Mouse (Mus musculus): Measurements from ENCODE around the gene Msh4. TPM values are rescaled to one million over a fixed set of nuclear protein-coding genes. Genes with fewer than 3 reads are reported as not detected.
A peak's percentile ranks its signal among the peaks of the same experiment; 100 is the strongest.

Gene Msh4
- 0.06 and 0.17 TPM in 2 replicates for polyA plus RNA-seq (2016; fragmentation: Nextera tagmentation; extraction: Ambion mirVana)

GRCm38 (mm10) chr3:153906136-153906871, at the start of gene Msh4:
Gene Msh4, minus strand, starts transcription at chr3:153906138.
- 88% methylated on average over 9 of the region's 9 CpGs for WGBS
- H3K9me3 ChIP-seq (replicated peaks) = no peaks in the 10 kb centered on the region
- H3K9ac ChIP-seq = no peak within 1 kb of the TSS
- peaks cover 25% of the 10 kb centered on the region for H3K4me1 ChIP-seq
- H3K4me3 ChIP-seq = no peak within 1 kb of the TSS
- ATAC-seq (ENCODE audit: low FRiP score) = peak; percentile 35; the same call in 1 of the 2 replicates
- H3K27me3 ChIP-seq = no peaks in the 10 kb centered on the region
- no peak within 1 kb of the TSS for H3K27ac ChIP-seq
- H3K4me2 ChIP-seq (replicated peaks) = no peak within 1 kb of the TSS
- peaks cover 73% of the 10 kb centered on the region for H3K36me3 ChIP-seq

- no peak for ATAC-seq (ENCODE audit: low FRiP score)
These were observed 42.2 kb upstream of the Msh4 start for GRCm38 (mm10) chr3:153948176-153948575.

GRCm38 (mm10) chr3:153947271-153947670, 41.3 kb upstream of the Msh4 start:
- Histone ChIP-seq H3K4me2 (replicated peaks) (no peak overlapping the region), H3K9me3 (replicated peaks) (no peaks in the 10 kb centered on the region), H3K9ac (no peak overlapping the region), H3K36me3 (no peaks in the 10 kb centered on the region), H3K27me3 (no peaks in the 10 kb centered on the region), H3K27ac (no peak overlapping the region), H3K4me3 (no peak overlapping the region), H3K4me1 (peaks cover 17% of the 10 kb centered on the region; the same call in 1 of the 2 replicates)
- ATAC-seq (ENCODE audit: low FRiP score) = no peak
- 68% methylated on average over 4 of the region's 4 CpGs for WGBS

More at GRCm38 (mm10) chr3:153948176-153948575, 42.2 kb upstream of the Msh4 start:
- peaks cover 8% of the 10 kb centered on the region; the same call in 1 of the 2 replicates for H3K4me1 ChIP-seq
- H3K4me2 ChIP-seq (replicated peaks) = no peak overlapping the region
- H3K9ac ChIP-seq = no peak overlapping the region
- no peaks in the 10 kb centered on the region for H3K9me3 ChIP-seq (replicated peaks)
- no peaks in the 10 kb centered on the region for H3K36me3 ChIP-seq
- H3K27ac ChIP-seq = no peak overlapping the region
- no peak overlapping the region for H3K4me3 ChIP-seq
- 86% methylated on average over 2 of the region's 2 CpGs for WGBS
- no peaks in the 10 kb centered on the region for H3K27me3 ChIP-seq

GRCm38 (mm10) chr3:153944335-153944990, 38.5 kb upstream of the Msh4 start, which contains the start of gene Acadm:
Gene Acadm, minus strand, starts transcription at chr3:153944632.
- H3K36me3 ChIP-seq = no peaks in the 10 kb centered on the region
- H3K4me1 ChIP-seq = peaks cover 17% of the 10 kb centered on the region; the same call in 1 of the 2 replicates
- peak within 1 kb of the TSS; percentile 64 for H3K4me2 ChIP-seq (replicated peaks)
- H3K27ac ChIP-seq = peak within 1 kb of the TSS; percentile 84
- no peaks in the 10 kb centered on the region for H3K27me3 ChIP-seq
- ATAC-seq (ENCODE audit: low FRiP score) = peak; percentile 98
- WGBS = under 1% methylated on average over 41 of the region's 41 CpGs
- peak within 1 kb of the TSS; percentile 79 for H3K4me3 ChIP-seq
- H3K9ac ChIP-seq = peak within 1 kb of the TSS; percentile 75
- H3K9me3 ChIP-seq (replicated peaks) = no peaks in the 10 kb centered on the region

GRCm38 (mm10) chr3:153943901-153944334, 38.0 kb upstream of the Msh4 start:
- peak overlapping the region; percentile 75 for H3K9ac ChIP-seq
- H3K27me3 ChIP-seq = no peaks in the 10 kb centered on the region
- H3K4me1 ChIP-seq = peaks cover 17% of the 10 kb centered on the region; the same call in 1 of the 2 replicates
- no peaks in the 10 kb centered on the region for H3K36me3 ChIP-seq
- peak overlapping the region; percentile 79 for H3K4me3 ChIP-seq
- peak; percentile 56 for ATAC-seq (ENCODE audit: low FRiP score)
- WGBS = under 1% methylated on average over 19 of the region's 19 CpGs
- no peaks in the 10 kb centered on the region for H3K9me3 ChIP-seq (replicated peaks)
- H3K27ac ChIP-seq = peak overlapping the region; percentile 84
- H3K4me2 ChIP-seq (replicated peaks) = peak overlapping the region; percentile 64

GRCm38 (mm10) chr3:153943003-153943640, 37.2 kb upstream of the Msh4 start:
- 49% methylated on average over 12 of the region's 12 CpGs for WGBS
- Histone ChIP-seq H3K4me3 (peak overlapping the region; percentile 79; the same call in 1 of the 2 replicates), H3K9me3 (replicated peaks) (no peaks in the 10 kb centered on the region), H3K27ac (no peak overlapping the region), H3K9ac (0 out of 2 replicates have a peak overlapping the region, but pooled peaks have one; percentile 9), H3K36me3 (peaks cover 7% of the 10 kb centered on the region; the same call in 1 of the 2 replicates), H3K4me2 (replicated peaks) (peak overlapping the region; percentile 64), H3K4me1 (peaks cover 17% of the 10 kb centered on the region; the same call in 1 of the 2 replicates), H3K27me3 (no peaks in the 10 kb centered on the region)
- ATAC-seq (ENCODE audit: low FRiP score) = no peak

- no peak for ATAC-seq (ENCODE audit: low FRiP score)
- 95% methylated on average over 13 of the region's 13 CpGs for WGBS
These were observed 35.7 kb upstream of the Msh4 start for GRCm38 (mm10) chr3:153941613-153942012.

GRCm38 (mm10) chr3:153940486-153940885, 34.5 kb upstream of the Msh4 start:
- 93% methylated on average over 9 of the region's 9 CpGs for WGBS
- Histone ChIP-seq H3K4me2 (replicated peaks) (no peak overlapping the region), H3K9me3 (replicated peaks) (no peaks in the 10 kb centered on the region), H3K36me3 (peaks cover 25% of the 10 kb centered on the region), H3K27ac (no peak overlapping the region), H3K27me3 (no peaks in the 10 kb centered on the region), H3K9ac (no peak overlapping the region), H3K4me1 (peaks cover 17% of the 10 kb centered on the region; the same call in 1 of the 2 replicates), H3K4me3 (no peak overlapping the region)
- no peak for ATAC-seq (ENCODE audit: low FRiP score)

More at GRCm38 (mm10) chr3:153941613-153942012, 35.7 kb upstream of the Msh4 start:
- peaks cover 17% of the 10 kb centered on the region; the same call in 1 of the 2 replicates for H3K4me1 ChIP-seq
- H3K27me3 ChIP-seq = no peaks in the 10 kb centered on the region
- H3K36me3 ChIP-seq = peaks cover 18% of the 10 kb centered on the region; the same call in 1 of the 2 replicates
- H3K27ac ChIP-seq = no peak overlapping the region
- H3K4me2 ChIP-seq (replicated peaks) = no peak overlapping the region
- H3K9ac ChIP-seq = no peak overlapping the region
- H3K9me3 ChIP-seq (replicated peaks) = no peaks in the 10 kb centered on the region
- H3K4me3 ChIP-seq = no peak overlapping the region

- no peak for ATAC-seq (ENCODE audit: low FRiP score)
- H3K9ac ChIP-seq = no peak overlapping the region
- H3K4me3 ChIP-seq = no peak overlapping the region
These were observed 34.1 kb upstream of the Msh4 start for GRCm38 (mm10) chr3:153940021-153940420.

GRCm38 (mm10) chr3:153937116-153937810, 31.3 kb upstream of the Msh4 start:
- no peaks in the 10 kb centered on the region for H3K9me3 ChIP-seq (replicated peaks)
- no peak overlapping the region for H3K4me3 ChIP-seq
- 95% methylated on average over 17 of the region's 17 CpGs for WGBS
- H3K27ac ChIP-seq = no peak overlapping the region
- H3K4me2 ChIP-seq (replicated peaks) = no peak overlapping the region
- no peak for ATAC-seq (ENCODE audit: low FRiP score)
- no peak overlapping the region for H3K9ac ChIP-seq
- peaks cover under 1% of the 10 kb centered on the region; the same call in 1 of the 2 replicates for H3K4me1 ChIP-seq
- H3K36me3 ChIP-seq = peaks cover 41% of the 10 kb centered on the region
- H3K27me3 ChIP-seq = no peaks in the 10 kb centered on the region

More at GRCm38 (mm10) chr3:153940021-153940420, 34.1 kb upstream of the Msh4 start:
- peaks cover 16% of the 10 kb centered on the region; the same call in 1 of the 2 replicates for H3K4me1 ChIP-seq
- peaks cover 30% of the 10 kb centered on the region for H3K36me3 ChIP-seq
- 76% methylated on average over 8 of the region's 8 CpGs for WGBS
- H3K27ac ChIP-seq = no peak overlapping the region
- no peaks in the 10 kb centered on the region for H3K9me3 ChIP-seq (replicated peaks)
- no peak overlapping the region for H3K4me2 ChIP-seq (replicated peaks)
- no peaks in the 10 kb centered on the region for H3K27me3 ChIP-seq

- Histone ChIP-seq H3K27me3 (no peaks in the 10 kb centered on the region), H3K9me3 (replicated peaks) (no peaks in the 10 kb centered on the region), H3K36me3 (peaks cover 49% of the 10 kb centered on the region), H3K27ac (no peak overlapping the region), H3K9ac (no peak overlapping the region), H3K4me2 (replicated peaks) (no peak overlapping the region), H3K4me1 (no peaks in the 10 kb centered on the region), H3K4me3 (no peak overlapping the region)
- ATAC-seq (ENCODE audit: low FRiP score) = no peak
- WGBS = 91% methylated on average over 9 of the region's 9 CpGs
These were observed 29.9 kb upstream of the Msh4 start for GRCm38 (mm10) chr3:153935878-153936277.

All from hindbrain, embryonic 12.5 days (tissue).